Mouse (Mus musculus) limb, embryonic 12.5 days (tissue): ENCODE data around the gene Zfp809. TPM values are rescaled to one million over a fixed set of nuclear protein-coding genes. Genes with fewer than 3 reads are reported as not detected.

Experiments
- ATAC-seq: fragments of 200-750 bp; cut with Nextera tagmentation; 2 replicates; pipeline ENCODE4 v1.8.0; 2017; ENCODE audit warnings: low read depth, moderate TSS enrichment; ENCODE audit not compliant: insufficient number of reproducible peaks, insufficient read depth, low FRiP score, low TSS enrichment
- H3K27ac ChIP-seq: fragments of 300-500 bp; sonication (generic); 2 replicates; pipeline ENCODE4 v1.5.1; 2016; ENCODE audit warnings: mild to moderate bottlenecking, moderate library complexity
- H3K27me3 ChIP-seq: fragments of 300-500 bp; sonication (generic); 2 replicates; pipeline ENCODE4 v1.6.1; 2016; ENCODE audit warnings: mild to moderate bottlenecking, moderate library complexity
- H3K36me3 ChIP-seq: fragments of 300-500 bp; sonication (generic); 2 replicates; pipeline ENCODE4 v1.6.1; 2016; ENCODE audit warnings: mild to moderate bottlenecking, moderate library complexity
- H3K4me1 ChIP-seq: fragments of 300-500 bp; sonication (generic); replicated peaks from 2 replicates; pipeline ENCODE4 v1.6.1; 2016
- H3K4me2 ChIP-seq: fragments of 300-500 bp; sonication (generic); 2 replicates; pipeline ENCODE4 v1.6.1; 2016; ENCODE audit warnings: mild to moderate bottlenecking, moderate library complexity
- H3K4me3 ChIP-seq: fragments of 300-500 bp; sonication (generic); replicated peaks from 2 replicates; pipeline ENCODE4 v1.5.1; 2016; ENCODE audit warnings: mild to moderate bottlenecking
- H3K9ac ChIP-seq: fragments of 300-500 bp; sonication (generic); replicated peaks from 2 replicates; pipeline ENCODE4 v1.6.1; 2016; ENCODE audit warnings: mild to moderate bottlenecking, moderate library complexity
- H3K9me3 ChIP-seq: fragments of 300-500 bp; sonication (generic); 2 replicates; pipeline ENCODE4 v1.6.1; 2016; ENCODE audit warnings: mild to moderate bottlenecking, moderate library complexity
- WGBS: fragments of 180-500 bp; shearing (Covaris S2); methylation state at CpG from one replicate; pipeline ENCODE4 v1.1.7; 2016; 5-methylcytosine and 5-hydroxymethylcytosine counted together
- polyA plus RNA-seq: library from polyadenylated mRNA; unstranded; fragments of >200 nt; fragmentation: Nextera tagmentation; extraction: Ambion mirVana; gene quantifications from 2 replicates; pipeline ENCODE4 v1.2.1, GENCODE M21; 2016

The Zfp809 gene
- polyA plus RNA-seq, 1 experiment from 2014 or later: 12.0 TPM

DNA sequence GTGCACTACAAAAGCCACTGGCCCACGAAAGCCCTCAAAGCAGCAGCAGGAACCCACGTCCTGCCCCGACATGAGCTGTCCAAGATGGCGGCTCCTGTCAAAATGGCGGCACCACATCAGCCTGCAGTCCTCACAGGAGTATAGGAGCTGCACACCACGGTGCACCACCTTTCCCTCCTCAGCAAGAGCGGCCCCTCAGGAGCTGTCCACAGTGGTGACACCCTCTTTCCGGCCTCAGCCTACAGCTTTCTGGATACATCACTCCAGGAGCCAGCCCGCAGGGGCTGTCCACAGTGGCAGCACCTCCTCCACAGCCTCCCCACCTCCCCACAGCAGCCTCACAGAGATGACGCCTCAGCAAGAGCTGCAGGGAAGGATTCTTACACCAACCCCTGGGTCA is 37.1 kb downstream of the Zfp809 start:
- Histone ChIP-seq H3K27ac (no peak overlapping the region), H3K4me2 (no peak overlapping the region), H3K4me1 (no peaks in the 10 kb centered on the region), H3K36me3 (peaks cover 4% of the 10 kb centered on the region), H3K27me3 (no peaks in the 10 kb centered on the region), H3K9ac (no peak overlapping the region), H3K4me3 (no peak overlapping the region), H3K9me3 (peaks cover 3% of the 10 kb centered on the region; the same call in 1 of the 2 replicates)
- whole genome bisulfite sequencing: 90% methylated on average over 10 of the region's 10 CpGs
- no peak for ATAC-seq

DNA sequence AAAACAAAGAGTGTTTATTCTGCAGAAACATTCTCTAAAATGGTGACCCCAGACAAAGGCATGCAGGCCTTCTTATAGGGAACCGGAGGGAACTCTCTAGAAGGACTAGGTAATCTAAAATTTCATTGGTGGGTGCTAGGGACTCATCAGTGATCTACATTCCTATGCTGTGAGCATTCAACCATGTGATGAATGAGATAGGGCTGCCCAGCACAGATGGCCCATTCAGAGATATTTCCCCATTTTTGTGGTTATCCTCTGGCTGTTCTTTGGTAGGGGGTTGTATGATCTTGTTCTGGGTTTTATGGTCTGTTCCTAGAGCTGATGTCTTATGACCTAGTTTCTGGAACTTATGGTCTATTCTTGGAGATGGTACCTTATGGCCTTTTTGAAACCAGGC is 43.4 kb downstream of the Zfp809 start:
- ATAC-seq: no peak
- Histone ChIP-seq H3K9ac (no peak overlapping the region), H3K4me3 (no peak overlapping the region), H3K27me3 (no peaks in the 10 kb centered on the region), H3K36me3 (peaks cover 6% of the 10 kb centered on the region; the same call in 1 of the 2 replicates), H3K4me2 (no peak overlapping the region), H3K9me3 (peaks cover 9% of the 10 kb centered on the region; the same call in 1 of the 2 replicates), H3K4me1 (no peaks in the 10 kb centered on the region), H3K27ac (no peak overlapping the region)
- WGBS: 92% methylated on average over 1 of the region's 1 CpGs

DNA sequence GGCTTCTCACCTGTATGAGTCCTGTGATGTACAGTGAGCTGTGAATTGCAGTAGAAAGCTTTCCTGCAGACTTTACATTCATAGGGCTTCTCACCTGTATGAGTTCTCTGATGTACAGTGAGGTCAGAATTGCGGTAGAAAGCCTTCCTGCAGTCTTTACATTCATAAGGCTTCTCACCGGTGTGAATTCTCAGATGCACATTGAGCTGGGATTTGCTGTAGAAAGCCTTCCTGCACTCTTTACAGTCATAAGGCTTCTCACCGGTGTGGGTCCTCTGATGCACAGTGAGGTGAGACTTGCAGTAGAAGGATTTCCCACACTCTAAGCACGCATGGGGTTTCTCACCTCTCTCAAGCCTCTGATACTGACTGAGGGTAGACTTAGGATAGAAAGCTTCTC is 53.2 kb downstream of the Zfp809 start:
- peaks cover 79% of the 10 kb centered on the region for H3K9me3 ChIP-seq
- no peak overlapping the region for H3K9ac ChIP-seq

More for the DNA sequence above, 53.2 kb downstream of the Zfp809 start:
- no peak for ATAC-seq
- Histone ChIP-seq H3K4me2 (no peak overlapping the region), H3K27ac (no peak overlapping the region), H3K36me3 (peaks cover 92% of the 10 kb centered on the region), H3K27me3 (no peaks in the 10 kb centered on the region), H3K4me3 (no peak overlapping the region), H3K4me1 (no peaks in the 10 kb centered on the region)
- WGBS: over 99% methylated on average over 4 of the region's 4 CpGs

Other genes with a start within 250 kb of the Zfp809 start
- 1.8 and 2.6 TPM in 2 replicates for gene Rgl3, start 236.3 kb upstream of the Zfp809 start, polyA plus RNA-seq
- 1.9 TPM in 2 replicates for gene Ccdc151, start 223.1 kb upstream of the Zfp809 start, polyA plus RNA-seq
- gene Prkcsh, start 222.9 kb upstream of the Zfp809 start, polyA plus RNA-seq: 108 TPM in 2 replicates
- 0.23 TPM in 1 of 2 replicates, not detected in the other for gene Elavl3, start 173.7 kb upstream of the Zfp809 start, polyA plus RNA-seq
- not detected in 2 replicates for gene Gm49318, start 154.5 kb upstream of the Zfp809 start, polyA plus RNA-seq
- gene Zfp653, start 154.3 kb upstream of the Zfp809 start, polyA plus RNA-seq: 13.2 and 14.0 TPM in 2 replicates
- 31.5 and 32.2 TPM in 2 replicates for gene Ecsit, start 140.3 kb upstream of the Zfp809 start, polyA plus RNA-seq
- 1.4 and 1.5 TPM in 2 replicates for gene Cnn1, start 126.5 kb upstream of the Zfp809 start, polyA plus RNA-seq
- gene Elof1, start 108.5 kb upstream of the Zfp809 start, polyA plus RNA-seq: 192 and 199 TPM in 2 replicates
- 7.7 and 9.9 TPM in 2 replicates for gene Acp5, start 90.0 kb upstream of the Zfp809 start, polyA plus RNA-seq
- gene Pigyl, start 68.9 kb upstream of the Zfp809 start, polyA plus RNA-seq: 64.7 and 66.7 TPM in 2 replicates
- 0.09 and 0.16 TPM in 2 replicates for gene Zfp872, start 37.6 kb upstream of the Zfp809 start, polyA plus RNA-seq
- gene Zfp599, start 34.2 kb downstream of the Zfp809 start, polyA plus RNA-seq: 10.2 and 11.5 TPM in 2 replicates
- 36.6 and 36.9 TPM in 2 replicates for gene Zfp810, start 81.9 kb downstream of the Zfp809 start, polyA plus RNA-seq
- 48.3 and 52.8 TPM in 2 replicates for gene Anln, start 163.5 kb downstream of the Zfp809 start, polyA plus RNA-seq
- gene 9530077C05Rik, start 185.8 kb downstream of the Zfp809 start, polyA plus RNA-seq: 7.9 and 9.2 TPM in 2 replicates
- not detected in 2 replicates for gene Gm17545, start 228.6 kb downstream of the Zfp809 start, polyA plus RNA-seq
- gene Rp9, start 244.0 kb downstream of the Zfp809 start, polyA plus RNA-seq: 79.9 and 82.0 TPM in 2 replicates